Mouse (Mus musculus) testis, adult 2 months (tissue): ENCODE measurements around the gene Pard3.

Source experiments
- CTCF ChIP-seq: fragments of 200-500 bp; IDR thresholded peaks from 2 replicates; pipeline ENCODE4 v1.5.1; 2012; ENCODE audit warnings: low read depth, mild to moderate bottlenecking, inconsistent platforms, low read length, moderate library complexity; ENCODE audit not compliant: control insufficient read depth, insufficient read depth, insufficient replicate concordance
- POLR2A ChIP-seq: fragments of 200-500 bp; IDR thresholded peaks from 2 replicates; pipeline ENCODE4 v1.6.1; 2012; ENCODE audit warnings: low read depth, mild to moderate bottlenecking, inconsistent platforms, low read length, moderate library complexity; ENCODE audit not compliant: control insufficient read depth

DNA sequence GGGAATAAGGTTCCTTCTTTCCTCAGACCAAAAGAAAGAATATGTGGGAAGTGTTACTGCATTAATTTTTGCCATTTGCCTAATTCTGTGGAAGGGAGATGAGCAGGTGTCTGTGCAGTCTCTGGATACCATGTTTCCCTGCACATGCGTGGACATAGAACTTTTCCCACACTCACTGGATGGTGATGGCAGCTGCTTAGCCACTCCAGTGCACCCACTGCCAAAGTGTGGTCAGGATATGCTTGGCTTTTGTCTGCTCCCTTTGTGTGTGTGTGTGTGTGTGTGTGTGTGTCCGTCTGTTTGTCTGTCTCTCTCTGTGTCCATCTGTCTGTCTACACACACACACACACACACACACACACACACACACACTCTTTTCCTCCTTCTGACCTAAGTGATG is 119.8 kb downstream of the Pard3 start:
- TF ChIP-seq POLR2A (no peak), CTCF (no peak)
